Mouse (Mus musculus) testis, adult 2 months (tissue): ENCODE measurements around the gene Spert. TPM values are rescaled to one million over a fixed set of nuclear protein-coding genes. Genes with fewer than 3 reads are reported as not detected.

Experiments used
- H3K27ac ChIP-seq: fragments of 200-500 bp; 2 replicates; pipeline ENCODE4 v1.5.1; 2012; ENCODE audit warnings: low read depth, low read length; ENCODE audit not compliant: control insufficient read depth, insufficient read depth
- H3K27me3 ChIP-seq: fragments of 200-500 bp; 2 replicates; pipeline ENCODE4 v1.6.1; 2012; ENCODE audit warnings: mild to moderate bottlenecking, low read length, moderate library complexity; ENCODE audit not compliant: control insufficient read depth, insufficient read depth
- H3K36me3 ChIP-seq: fragments of 200-500 bp; 2 replicates; pipeline ENCODE4 v1.6.1; 2012; ENCODE audit warnings: mild to moderate bottlenecking, low read length; ENCODE audit not compliant: control insufficient read depth, insufficient read depth
- H3K4me1 ChIP-seq: fragments of 200-500 bp; 2 replicates; pipeline ENCODE4 v1.6.1; 2012; ENCODE audit warnings: low read length; ENCODE audit not compliant: control insufficient read depth, insufficient read depth
- H3K4me3 ChIP-seq: fragments of 200-500 bp; 2 replicates; pipeline ENCODE4 v1.5.1; 2012; ENCODE audit warnings: low read depth, mild to moderate bottlenecking, low read length, moderate library complexity, mixed read lengths; ENCODE audit not compliant: control insufficient read depth
- CTCF ChIP-seq: fragments of 200-500 bp; IDR thresholded peaks from 2 replicates; pipeline ENCODE4 v1.5.1; 2012; ENCODE audit warnings: low read depth, mild to moderate bottlenecking, inconsistent platforms, low read length, moderate library complexity; ENCODE audit not compliant: control insufficient read depth, insufficient read depth, insufficient replicate concordance
- POLR2A ChIP-seq: fragments of 200-500 bp; IDR thresholded peaks from 2 replicates; pipeline ENCODE4 v1.6.1; 2012; ENCODE audit warnings: low read depth, mild to moderate bottlenecking, inconsistent platforms, low read length, moderate library complexity; ENCODE audit not compliant: control insufficient read depth
- polyA plus RNA-seq: library from polyadenylated mRNA; depleted of rRNA; stranded (reverse); fragments of >200 nt; gene quantifications from 2 replicates; pipeline ENCODE4 v1.2.3, GENCODE M21; 2012; rRNA removed

Spert gene
- polyA plus RNA-seq, 1 experiment: 1,054 TPM

DNA sequence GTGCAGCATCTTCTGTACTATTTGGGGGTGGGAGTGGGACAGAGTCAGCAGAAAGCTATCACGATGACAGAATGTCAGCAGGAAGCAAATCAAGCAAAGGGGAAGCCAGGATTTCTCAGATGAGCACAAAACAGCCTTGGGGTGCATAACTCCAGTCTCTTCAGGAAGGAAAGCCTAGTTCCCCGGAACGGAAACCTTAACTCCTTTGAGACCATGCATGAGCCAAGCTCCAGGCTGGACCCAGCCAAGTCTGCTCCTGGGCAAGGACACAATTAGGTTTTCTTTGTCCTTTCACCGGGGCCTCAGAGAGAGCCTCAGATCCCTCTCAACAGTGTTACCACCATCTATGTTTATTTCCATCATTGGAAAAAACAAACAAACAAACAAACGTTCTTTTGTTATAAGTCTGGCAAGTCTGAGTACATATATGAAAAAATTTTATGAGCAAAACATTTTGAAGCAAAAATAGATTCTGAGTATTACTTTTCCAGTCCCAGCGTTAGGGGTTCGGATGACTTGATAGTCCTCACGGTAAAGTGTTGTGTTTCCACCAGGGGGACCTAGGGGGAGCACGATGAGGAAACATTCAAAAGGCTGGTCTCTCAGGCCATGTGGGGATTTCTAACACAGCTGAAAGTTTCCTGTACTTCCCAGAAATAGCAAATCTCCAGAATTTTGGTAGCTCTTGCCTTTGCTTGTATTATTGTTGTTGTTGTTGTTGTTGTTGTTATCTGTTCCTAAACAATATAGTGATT, 31.2 kb downstream of the Spert start:
- Histone ChIP-seq H3K27me3 (no peaks in the 10 kb centered on the region), H3K4me3 (no peak overlapping the region), H3K4me1 (no peaks in the 10 kb centered on the region), H3K27ac (no peak overlapping the region), H3K36me3 (no peaks in the 10 kb centered on the region)
- TF ChIP-seq CTCF: no peak
- TF ChIP-seq POLR2A: no peak

DNA sequence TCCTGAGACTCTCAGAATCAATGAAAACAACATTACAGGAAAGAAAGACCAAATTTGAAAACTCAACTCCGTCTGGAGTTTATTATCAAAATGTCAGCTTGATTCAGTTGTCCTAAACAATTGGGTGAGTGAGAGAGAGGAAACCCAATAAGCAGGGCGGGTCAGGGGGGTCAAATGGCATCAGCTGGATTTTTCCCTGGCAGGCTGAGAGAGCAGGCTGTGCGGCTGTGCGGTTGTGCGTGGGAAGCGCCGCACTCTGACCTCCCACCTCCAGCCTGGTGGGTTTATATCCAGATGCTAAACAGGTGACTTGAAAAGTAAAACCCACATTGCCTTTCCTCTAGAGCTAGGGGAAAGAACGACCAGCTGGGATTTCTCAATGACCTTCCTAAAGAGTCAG, 51.2 kb downstream of the Spert start:
- no peak for TF ChIP-seq POLR2A
- no peak for TF ChIP-seq CTCF
- Histone ChIP-seq H3K27ac (no peak overlapping the region), H3K4me1 (no peaks in the 10 kb centered on the region)

DNA sequence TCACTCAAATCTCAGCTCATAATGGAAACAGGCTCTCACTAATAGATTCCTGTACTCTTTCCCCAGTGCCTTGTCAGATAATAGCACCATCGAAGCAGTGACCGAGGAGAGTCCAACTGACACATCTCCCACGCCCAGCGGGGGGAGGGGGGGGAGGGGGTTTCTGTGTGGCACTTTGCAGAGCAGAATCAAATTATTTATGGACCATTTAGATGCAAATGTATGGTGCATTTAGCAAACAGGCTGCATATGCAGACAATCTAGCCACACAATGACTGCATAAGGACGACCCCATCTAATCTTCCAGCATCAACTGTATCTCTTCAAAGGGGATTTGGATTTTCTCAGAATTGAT, 51.9 kb downstream of the Spert start:
- H3K4me1 ChIP-seq: no peaks in the 10 kb centered on the region
- no peaks in the 10 kb centered on the region for H3K36me3 ChIP-seq
- H3K27ac ChIP-seq: no peak overlapping the region
- TF ChIP-seq POLR2A (no peak), CTCF (no peak)
- no peak overlapping the region for H3K4me3 ChIP-seq
- H3K27me3 ChIP-seq: no peaks in the 10 kb centered on the region

More for the DNA sequence above, 51.2 kb downstream of the Spert start:
- Histone ChIP-seq H3K27me3 (no peaks in the 10 kb centered on the region), H3K36me3 (no peaks in the 10 kb centered on the region), H3K4me3 (no peak overlapping the region)

DNA sequence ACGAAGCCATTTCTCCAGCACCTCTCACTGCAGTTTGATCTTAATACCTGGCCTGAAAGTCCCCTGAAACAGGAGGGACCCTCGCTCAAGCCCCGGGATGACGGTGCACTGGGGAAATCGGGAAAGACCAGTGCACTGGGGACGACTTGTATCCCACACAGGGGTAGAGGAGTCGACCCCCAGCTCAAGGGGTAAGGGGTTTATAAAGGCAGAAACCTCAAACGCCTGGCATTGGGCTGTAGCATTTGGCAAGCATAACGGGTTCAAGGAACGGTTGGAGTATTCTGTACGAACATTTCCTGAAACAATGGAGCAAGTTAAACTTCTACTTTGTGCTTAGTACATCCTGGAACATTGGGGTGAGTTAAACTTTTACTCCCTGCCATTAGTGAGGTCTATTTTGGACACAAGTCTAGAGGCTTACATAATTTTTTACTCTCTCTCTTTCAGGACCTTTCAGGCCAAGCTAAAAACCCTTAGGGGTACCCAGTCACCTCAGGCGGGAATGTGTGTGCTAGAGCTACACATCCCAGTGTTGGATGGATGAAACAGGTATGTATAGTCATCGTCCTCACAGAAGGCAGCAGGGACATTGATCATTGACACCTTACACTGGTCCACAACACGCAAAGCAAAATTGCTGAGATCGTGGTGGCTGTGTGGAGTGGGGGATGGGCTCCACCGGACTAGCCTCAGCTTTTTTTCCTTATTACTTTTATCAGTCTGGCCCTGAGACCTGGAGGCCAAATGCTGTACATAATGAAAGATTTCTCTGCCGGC, 52.5 kb downstream of the Spert start:
- no peaks in the 10 kb centered on the region for H3K27me3 ChIP-seq
- no peak overlapping the region for H3K27ac ChIP-seq
- TF ChIP-seq CTCF (no peak), POLR2A (no peak)
- H3K36me3 ChIP-seq: no peaks in the 10 kb centered on the region
- peak overlapping the region; percentile 13; the same call in 1 of the 2 replicates for H3K4me3 ChIP-seq
- H3K4me1 ChIP-seq: no peaks in the 10 kb centered on the region

DNA sequence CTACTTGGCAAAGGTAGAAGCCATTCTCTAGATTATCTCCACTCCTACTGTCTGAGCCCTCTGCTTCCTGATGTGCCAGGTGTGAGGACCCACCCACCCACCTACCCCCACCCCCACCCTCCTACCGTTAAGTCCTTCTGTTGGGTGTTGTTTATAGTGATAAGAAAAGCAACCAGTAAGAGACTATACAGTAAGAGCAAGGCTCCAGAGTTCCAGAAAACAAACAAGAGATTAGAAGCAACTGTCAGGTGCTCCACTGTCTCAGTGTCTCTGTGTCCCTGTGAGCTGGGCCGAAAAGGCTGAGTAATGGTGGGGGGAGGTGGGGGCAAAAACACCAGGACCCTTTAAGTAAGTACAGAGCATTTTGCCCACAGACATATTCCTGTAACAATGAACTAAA, 53.7 kb downstream of the Spert start:
- TF ChIP-seq CTCF (no peak), POLR2A (no peak)
- no peaks in the 10 kb centered on the region for H3K36me3 ChIP-seq
- no peaks in the 10 kb centered on the region for H3K27me3 ChIP-seq
- no peak overlapping the region for H3K27ac ChIP-seq
- H3K4me1 ChIP-seq: no peaks in the 10 kb centered on the region
- no peak overlapping the region for H3K4me3 ChIP-seq

Other genes with a start within 250 kb of the Spert start
- gene Siah3, start 137.1 kb downstream of the Spert start, polyA plus RNA-seq: 0.04 TPM in 1 of 2 replicates, not detected in the other
- gene Erich6b, start 49.1 kb upstream of the Spert start, polyA plus RNA-seq: 2.7 and 2.9 TPM in 2 replicates
- 9.2 and 10.1 TPM in 2 replicates for gene Cog3, start 161.4 kb upstream of the Spert start, polyA plus RNA-seq
- gene Slc25a30, start 193.9 kb upstream of the Spert start, polyA plus RNA-seq: 12.5 and 16.5 TPM in 2 replicates